Mouse (Mus musculus) megakaryocyte, embryonic 14.5 days (primary cell): ENCODE results near the gene Sbno1.

Experiments used
- FLI1 ChIP-seq: IDR thresholded peaks from 2 replicates; pipeline ENCODE4 v1.6.1; 2012; ENCODE audit warnings: low read length, inconsistent platforms, mixed read lengths
- GATA1 ChIP-seq: IDR thresholded peaks from 3 replicates; pipeline ENCODE4 v1.6.1; 2012; ENCODE audit warnings: mixed read lengths, low read length, inconsistent platforms, borderline replicate concordance

DNA sequence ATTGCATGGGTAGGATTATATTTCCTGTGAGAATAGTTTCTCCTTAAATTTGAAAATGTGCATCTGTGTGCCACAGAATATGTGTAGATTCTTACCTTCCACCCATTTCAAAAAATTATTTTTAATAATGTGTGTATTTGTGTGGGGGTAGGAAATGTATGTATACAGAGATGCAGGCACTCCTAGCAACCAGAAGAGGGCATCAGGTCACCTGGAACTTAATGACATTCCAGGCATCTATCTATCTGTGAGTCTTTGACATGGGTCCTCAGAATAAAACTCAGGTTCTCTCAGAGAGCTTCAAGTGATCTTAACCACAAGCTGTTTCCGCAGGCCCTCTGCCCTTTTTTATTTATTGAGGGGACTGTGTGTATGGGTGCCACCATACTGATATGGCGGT is 66.2 kb downstream of the Sbno1 start:
- TF ChIP-seq FLI1: no peak
- no peak for TF ChIP-seq GATA1
